Mouse (Mus musculus) heart, embryonic 10.5 days (tissue): ENCODE measurements around the gene Grin2b. TPM values are rescaled to one million over a fixed set of nuclear protein-coding genes. Genes with fewer than 3 reads are reported as not detected.
A peak's percentile ranks its signal among the peaks of the same experiment; 100 is the strongest.

Experiments used
- DNase-seq: peaks from one replicate; pipeline ENCODE4 v3.0.0-alpha.2; 2017; ENCODE audit warnings: low spot score
- H3K27ac ChIP-seq: fragments of 300-500 bp; sonication (generic); 2 replicates; pipeline ENCODE4 v1.5.1; 2016; ENCODE audit warnings: mild to moderate bottlenecking
- H3K27me3 ChIP-seq: fragments of 300-500 bp; sonication (generic); 2 replicates; pipeline ENCODE4 v1.6.1; 2016; ENCODE audit warnings: mild to moderate bottlenecking; ENCODE audit not compliant: poor library complexity, insufficient read depth, severe bottlenecking
- H3K36me3 ChIP-seq: fragments of 300-500 bp; sonication (generic); 2 replicates; pipeline ENCODE4 v1.6.1; 2016; ENCODE audit warnings: mild to moderate bottlenecking, moderate library complexity
- H3K4me1 ChIP-seq: fragments of 300-500 bp; sonication (generic); 2 replicates; pipeline ENCODE4 v1.6.1; 2016; ENCODE audit warnings: mild to moderate bottlenecking
- H3K4me3 ChIP-seq: fragments of 300-500 bp; sonication (generic); 2 replicates; pipeline ENCODE4 v1.5.1; 2016; ENCODE audit warnings: mild to moderate bottlenecking, moderate library complexity
- H3K9me3 ChIP-seq: fragments of 300-500 bp; sonication (generic); 2 replicates; pipeline ENCODE4 v1.6.1; 2016; ENCODE audit warnings: mild to moderate bottlenecking, moderate library complexity
- WGBS: fragments of 180-500 bp; shearing (Covaris S2); methylation state at CpG from one replicate; pipeline ENCODE4 v1.1.7; 2016; 5-methylcytosine and 5-hydroxymethylcytosine counted together
- polyA plus RNA-seq: library from polyadenylated mRNA; unstranded; fragments of >200 nt; fragmentation: Nextera tagmentation; extraction: Ambion mirVana; gene quantifications from 2 replicates; pipeline ENCODE4 v1.2.1, GENCODE M21; 2016

Grin2b gene
- polyA plus RNA-seq, 1 experiment from 2014 or later = 0.15 TPM

- DNase-seq = peak; percentile 67
- H3K4me3 ChIP-seq = no peak overlapping the region
- no peaks in the 10 kb centered on the region for H3K4me1 ChIP-seq
- H3K36me3 ChIP-seq = no peaks in the 10 kb centered on the region
- H3K27me3 ChIP-seq = no peaks in the 10 kb centered on the region
- H3K9me3 ChIP-seq = no peaks in the 10 kb centered on the region
- H3K27ac ChIP-seq = no peak overlapping the region
- WGBS = 73% methylated on average over 13 of the region's 13 CpGs
These were observed 374.9 kb downstream of the Grin2b start for GRCm38 (mm10) chr6:135798202-135798992.

GRCm38 (mm10) chr6:135797371-135798033 is 375.8 kb downstream of the Grin2b start:
- WGBS = 74% methylated on average over 10 of the region's 10 CpGs
- Histone ChIP-seq H3K36me3 (no peaks in the 10 kb centered on the region), H3K9me3 (no peaks in the 10 kb centered on the region), H3K27me3 (no peaks in the 10 kb centered on the region), H3K4me3 (no peak overlapping the region), H3K27ac (no peak overlapping the region), H3K4me1 (no peaks in the 10 kb centered on the region)
- DNase-seq = peak; percentile 55

GRCm38 (mm10) chr6:135796911-135797310 is 376.4 kb downstream of the Grin2b start:
- no peaks in the 10 kb centered on the region for H3K27me3 ChIP-seq
- no peaks in the 10 kb centered on the region for H3K36me3 ChIP-seq
- 87% methylated on average over 4 of the region's 4 CpGs for WGBS
- H3K4me3 ChIP-seq = no peak overlapping the region
- no peaks in the 10 kb centered on the region for H3K4me1 ChIP-seq
- no peaks in the 10 kb centered on the region for H3K9me3 ChIP-seq
- DNase-seq = no peak
- H3K27ac ChIP-seq = no peak overlapping the region

GRCm38 (mm10) chr6:135791412-135791811 is 381.9 kb downstream of the Grin2b start:
- Histone ChIP-seq H3K27me3 (no peaks in the 10 kb centered on the region), H3K9me3 (no peaks in the 10 kb centered on the region), H3K4me3 (no peak overlapping the region), H3K4me1 (peaks cover 3% of the 10 kb centered on the region; the same call in 1 of the 2 replicates), H3K36me3 (no peaks in the 10 kb centered on the region), H3K27ac (no peak overlapping the region)
- WGBS = 81% methylated on average over 4 of the region's 4 CpGs
- no peak for DNase-seq

DNA sequence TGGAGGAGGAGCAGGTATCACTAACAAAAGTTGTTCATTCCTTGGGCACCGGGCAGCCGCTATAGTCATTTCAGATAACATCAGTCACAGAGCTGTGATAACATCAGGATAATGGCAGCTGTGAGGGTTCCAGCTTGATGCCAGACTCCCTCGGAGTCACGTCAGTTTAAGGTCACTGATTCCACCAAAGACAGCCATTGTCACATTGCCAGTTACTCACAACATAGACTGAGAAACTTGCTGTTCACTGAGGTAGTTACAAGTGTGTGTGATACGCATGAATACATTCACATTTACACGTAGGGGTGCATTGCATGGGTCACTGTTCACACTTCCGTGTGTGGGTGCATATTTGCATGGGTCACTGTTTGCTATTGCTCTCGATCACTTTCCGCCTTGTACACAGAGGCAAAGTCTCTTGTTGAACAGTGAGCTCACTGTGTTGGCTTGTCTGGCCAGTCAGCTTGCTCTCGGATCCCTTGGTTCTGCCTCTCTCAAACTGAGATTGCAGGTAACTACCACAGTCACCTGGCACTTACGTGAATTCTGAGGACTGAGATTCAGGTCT is 383.6 kb downstream of the Grin2b start:
- peaks cover 3% of the 10 kb centered on the region; the same call in 1 of the 2 replicates for H3K4me1 ChIP-seq
- no peak overlapping the region for H3K4me3 ChIP-seq
- DNase-seq = peak; percentile 53
- H3K9me3 ChIP-seq = no peaks in the 10 kb centered on the region
- 80% methylated on average over 11 of the region's 11 CpGs for WGBS
- no peaks in the 10 kb centered on the region for H3K36me3 ChIP-seq
- H3K27ac ChIP-seq = no peak overlapping the region
- H3K27me3 ChIP-seq = no peaks in the 10 kb centered on the region

DNA sequence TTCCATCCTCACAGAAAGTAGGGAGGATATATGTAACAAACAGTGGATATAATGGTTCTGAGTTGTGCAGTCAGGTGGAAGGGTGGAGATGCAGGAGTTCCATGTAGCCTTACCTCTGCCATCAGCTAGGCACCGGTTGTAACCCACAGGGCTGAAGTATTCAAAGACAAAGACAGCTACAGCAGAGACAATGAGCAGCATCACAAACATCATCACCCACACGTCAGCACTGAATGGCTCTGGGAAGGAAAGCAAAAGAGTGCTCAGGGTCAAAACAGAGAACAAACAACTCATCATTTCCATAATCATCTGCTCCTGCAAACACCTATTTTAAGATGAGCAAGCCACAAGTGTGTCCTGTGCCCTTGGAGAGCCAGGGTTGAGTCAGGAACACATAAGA is 398.6 kb downstream of the Grin2b start:
- H3K36me3 ChIP-seq = no peaks in the 10 kb centered on the region
- DNase-seq = no peak
- H3K4me1 ChIP-seq = no peaks in the 10 kb centered on the region
- no peaks in the 10 kb centered on the region for H3K27me3 ChIP-seq
- 79% methylated on average over 2 of the region's 2 CpGs for WGBS
- no peak overlapping the region for H3K4me3 ChIP-seq
- H3K9me3 ChIP-seq = no peaks in the 10 kb centered on the region
- H3K27ac ChIP-seq = no peak overlapping the region

- H3K9me3 ChIP-seq = no peaks in the 10 kb centered on the region
- no peaks in the 10 kb centered on the region for H3K36me3 ChIP-seq
- no peaks in the 10 kb centered on the region for H3K27me3 ChIP-seq
- no peak overlapping the region for H3K4me3 ChIP-seq
- DNase-seq = no peak
- 77% methylated on average over 8 of the region's 8 CpGs for WGBS
- H3K4me1 ChIP-seq = no peaks in the 10 kb centered on the region
- no peak overlapping the region for H3K27ac ChIP-seq
These were observed 405.7 kb downstream of the Grin2b start for GRCm38 (mm10) chr6:135767572-135767971.

- 67% methylated on average over 1 of the region's 1 CpGs for WGBS
- no peak overlapping the region for H3K4me3 ChIP-seq
- no peaks in the 10 kb centered on the region for H3K27me3 ChIP-seq
- H3K4me1 ChIP-seq = no peaks in the 10 kb centered on the region
- no peaks in the 10 kb centered on the region for H3K9me3 ChIP-seq
- no peak for DNase-seq
- no peak overlapping the region for H3K27ac ChIP-seq
- no peaks in the 10 kb centered on the region for H3K36me3 ChIP-seq
These were observed 414.6 kb downstream of the Grin2b start for GRCm38 (mm10) chr6:135758735-135759134.

- 71% methylated on average over 1 of the region's 1 CpGs for WGBS
These were observed 417.2 kb downstream of the Grin2b start for GRCm38 (mm10) chr6:135756075-135756474.

GRCm38 (mm10) chr6:135748412-135749076 is 424.8 kb downstream of the Grin2b start:
- H3K4me3 ChIP-seq = no peak overlapping the region
- H3K4me1 ChIP-seq = peaks cover 5% of the 10 kb centered on the region; the same call in 1 of the 2 replicates
- WGBS = 47% methylated on average over 5 of the region's 7 CpGs
- H3K9me3 ChIP-seq = no peaks in the 10 kb centered on the region
- no peak for DNase-seq
- no peaks in the 10 kb centered on the region for H3K36me3 ChIP-seq
- peak overlapping the region; percentile 47; the same call in 1 of the 2 replicates for H3K27ac ChIP-seq
- H3K27me3 ChIP-seq = no peaks in the 10 kb centered on the region

More at GRCm38 (mm10) chr6:135756075-135756474, 417.2 kb downstream of the Grin2b start:
- Histone ChIP-seq H3K9me3 (no peaks in the 10 kb centered on the region), H3K27ac (no peak overlapping the region), H3K27me3 (no peaks in the 10 kb centered on the region), H3K4me1 (no peaks in the 10 kb centered on the region), H3K36me3 (no peaks in the 10 kb centered on the region), H3K4me3 (no peak overlapping the region)
- no peak for DNase-seq

- Histone ChIP-seq H3K4me3 (no peak overlapping the region), H3K9me3 (no peaks in the 10 kb centered on the region), H3K36me3 (no peaks in the 10 kb centered on the region), H3K4me1 (peaks cover 5% of the 10 kb centered on the region; the same call in 1 of the 2 replicates), H3K27me3 (no peaks in the 10 kb centered on the region), H3K27ac (no peak overlapping the region)
- 73% methylated on average over 2 of the region's 2 CpGs for WGBS
- no peak for DNase-seq
These were observed 427.7 kb downstream of the Grin2b start for GRCm38 (mm10) chr6:135745606-135746005.

DNA sequence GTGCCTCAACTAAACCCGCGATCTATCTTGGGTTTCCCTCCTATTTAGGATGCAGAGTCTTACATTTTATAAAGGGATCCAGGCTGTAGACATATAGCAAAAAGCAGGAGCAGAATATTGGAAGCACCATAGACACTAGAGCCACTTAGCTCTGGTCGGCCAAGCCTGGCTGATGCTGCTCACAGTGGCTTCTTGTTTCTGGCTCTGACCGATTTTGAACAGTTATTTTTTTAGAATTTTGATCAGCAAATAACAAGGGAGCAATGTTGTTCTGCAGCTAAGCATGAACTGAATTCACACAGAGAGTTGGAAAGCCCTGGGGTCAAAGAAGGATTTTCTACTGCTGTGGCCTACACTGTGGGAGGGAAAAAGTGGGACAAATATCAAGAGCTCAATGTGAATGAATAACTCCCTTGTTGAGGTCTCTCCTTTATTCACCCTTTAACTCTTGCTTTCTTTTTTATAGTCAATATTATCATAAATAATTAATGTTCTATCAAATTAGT is 439.0 kb downstream of the Grin2b start:
- no peaks in the 10 kb centered on the region for H3K9me3 ChIP-seq
- 90% methylated on average over 4 of the region's 4 CpGs for WGBS
- H3K27ac ChIP-seq = no peak overlapping the region
- H3K4me3 ChIP-seq = no peak overlapping the region
- no peak for DNase-seq
- no peaks in the 10 kb centered on the region for H3K4me1 ChIP-seq
- H3K36me3 ChIP-seq = no peaks in the 10 kb centered on the region
- no peaks in the 10 kb centered on the region for H3K27me3 ChIP-seq
